ENCODE assay signal across 7 mouse cellular contexts in genomic region chr4:88641077-88641831, GRCm38 (mm10). TPM values are rescaled to one million over a fixed set of nuclear protein-coding genes. Genes with fewer than 3 reads are reported as not detected.
DNase-seq lines count a peak whose midpoint lies in the region; ATAC-seq lines count a peak whose summit lies in the region.

No protein-coding gene starts in this region.

- 17% methylated on average over 11 of the region's 11 CpGs for WGBS in embryonic facial prominence, embryonic 12.5 days
- 23% methylated on average over 11 of the region's 11 CpGs for WGBS in limb, embryonic 11.5 days
- WGBS in midbrain, embryonic 14.5 days: 16% methylated on average over 11 of the region's 11 CpGs

- H3K9ac ChIP-seq in embryonic facial prominence, embryonic 12.5 days: no peak overlapping the region
- H3K9ac ChIP-seq in limb, embryonic 11.5 days (ENCODE audit: low read length): no peak overlapping the region
- no peak overlapping the region for H3K9ac ChIP-seq in midbrain, embryonic 14.5 days (replicated peaks; ENCODE audit: low read length)

- no peaks in the 10 kb centered on the region for H3K36me3 ChIP-seq in embryonic facial prominence, embryonic 12.5 days
- no peaks in the 10 kb centered on the region for H3K36me3 ChIP-seq in limb, embryonic 11.5 days (ENCODE audit: control insufficient read depth, insufficient read depth, low read length)
- H3K36me3 ChIP-seq in midbrain, embryonic 14.5 days (ENCODE audit: control insufficient read depth, insufficient read depth, low read length): no peaks in the 10 kb centered on the region

- peak overlapping the region; percentile 38 for H3K4me2 ChIP-seq in embryonic facial prominence, embryonic 12.5 days (replicated peaks)
- no peak overlapping the region for H3K4me2 ChIP-seq in limb, embryonic 11.5 days (ENCODE audit: low read depth, severe bottlenecking)
- H3K4me2 ChIP-seq in midbrain, embryonic 14.5 days (ENCODE audit: low read length): peak overlapping the region; percentile 23

- H3K4me1 ChIP-seq in embryonic facial prominence, embryonic 12.5 days: no peaks in the 10 kb centered on the region
- H3K4me1 ChIP-seq in limb, embryonic 11.5 days (ENCODE audit: control insufficient read depth, insufficient read depth, low read length): no peaks in the 10 kb centered on the region
- no peaks in the 10 kb centered on the region for H3K4me1 ChIP-seq in midbrain, embryonic 14.5 days (ENCODE audit: control insufficient read depth, insufficient read depth, low read length)

- ATAC-seq in embryonic facial prominence, embryonic 12.5 days (ENCODE audit: insufficient number of reproducible peaks, insufficient read depth, low FRiP score, low TSS enrichment): peak; percentile 89
- peak; percentile 93 for ATAC-seq in limb, embryonic 11.5 days (ENCODE audit: insufficient number of reproducible peaks, low FRiP score, low TSS enrichment, low read depth)
- peak; percentile 90 for ATAC-seq in midbrain, embryonic 14.5 days (ENCODE audit: low FRiP score, low TSS enrichment)

- H3K27ac ChIP-seq in embryonic facial prominence, embryonic 12.5 days: no peak overlapping the region
- H3K27ac ChIP-seq in limb, embryonic 11.5 days (replicated peaks; ENCODE audit: low read depth, low read length): no peak overlapping the region
- no peak overlapping the region for H3K27ac ChIP-seq in midbrain, embryonic 14.5 days (replicated peaks; ENCODE audit: low read depth, low read length)

- no peaks in the 10 kb centered on the region for H3K9me3 ChIP-seq in embryonic facial prominence, embryonic 12.5 days
- no peaks in the 10 kb centered on the region for H3K9me3 ChIP-seq in limb, embryonic 11.5 days (ENCODE audit: control insufficient read depth, low read length)
- no peaks in the 10 kb centered on the region for H3K9me3 ChIP-seq in midbrain, embryonic 14.5 days (ENCODE audit: control insufficient read depth, low read length)

- peak overlapping the region; percentile 24; the same call in 1 of the 2 replicates for H3K4me3 ChIP-seq in embryonic facial prominence, embryonic 12.5 days
- H3K4me3 ChIP-seq in limb, embryonic 11.5 days (ENCODE audit: low read depth, low read length): no peak overlapping the region; the same call in 1 of the 2 replicates
- no peak overlapping the region for H3K4me3 ChIP-seq in midbrain, embryonic 14.5 days (replicated peaks; ENCODE audit: low read depth, low read length)

- DNase-seq in adrenal gland, postnatal 25 days: peak; percentile 91
- peak; percentile 98 for DNase-seq in heart, adult 11 months
- peak; percentile 94 for DNase-seq in kidney, adult 18-20 months
- peak; percentile 99 for DNase-seq in limb, embryonic 11.5 days (ENCODE audit: low spot score)
- peak; percentile 96 for DNase-seq in midbrain, embryonic 14.5 days
- DNase-seq in spleen, adult 18-20 months: peak; percentile 66 to 93

- no peaks in the 10 kb centered on the region for H3K27me3 ChIP-seq in embryonic facial prominence, embryonic 12.5 days
- no peaks in the 10 kb centered on the region for H3K27me3 ChIP-seq in limb, embryonic 11.5 days (ENCODE audit: control insufficient read depth, insufficient read depth, low read length)
- no peaks in the 10 kb centered on the region for H3K27me3 ChIP-seq in midbrain, embryonic 14.5 days (ENCODE audit: control insufficient read depth, insufficient read depth, low read length)

RNA-seq across cellular contexts. Expression of gene Ifna13, which starts 3.0 kb away (rescaled TPM):
- not detected in 2 replicates for total RNA-seq in adrenal gland, postnatal 25 days (2021)
- not detected in 2 replicates for polyA plus RNA-seq in embryonic facial prominence, embryonic 12.5 days (2016; fragmentation: Nextera tagmentation; extraction: Ambion mirVana)
- not detected in 2 replicates for polyA plus RNA-seq in limb, embryonic 11.5 days (2014; fragmentation: Nextera tagmentation; extraction: Ambion mirVana)
- not detected in 2 replicates for polyA plus RNA-seq in midbrain, embryonic 14.5 days (2014; fragmentation: Nextera tagmentation; extraction: Ambion mirVana)

RNA-seq across cellular contexts. Expression of gene C87499, which starts 7.0 kb away (rescaled TPM):
- not detected in 2 replicates for total RNA-seq in adrenal gland, postnatal 25 days (2021)
- not detected in 2 replicates for polyA plus RNA-seq in embryonic facial prominence, embryonic 12.5 days (2016; fragmentation: Nextera tagmentation; extraction: Ambion mirVana)
- not detected in 2 replicates for polyA plus RNA-seq in limb, embryonic 11.5 days (2014; fragmentation: Nextera tagmentation; extraction: Ambion mirVana)
- polyA plus RNA-seq in midbrain, embryonic 14.5 days (2014; fragmentation: Nextera tagmentation; extraction: Ambion mirVana): not detected in 2 replicates

RNA-seq across cellular contexts. Expression of gene Ifna16, which starts 35.5 kb away (rescaled TPM):
- not detected in 2 replicates for total RNA-seq in adrenal gland, postnatal 25 days (2021)
- polyA plus RNA-seq in embryonic facial prominence, embryonic 12.5 days (2016; fragmentation: Nextera tagmentation; extraction: Ambion mirVana): not detected in 2 replicates
- not detected in 2 replicates for polyA plus RNA-seq in limb, embryonic 11.5 days (2014; fragmentation: Nextera tagmentation; extraction: Ambion mirVana)
- not detected in 2 replicates for polyA plus RNA-seq in midbrain, embryonic 14.5 days (2014; fragmentation: Nextera tagmentation; extraction: Ambion mirVana)

RNA-seq across cellular contexts. Expression of gene Ifna12, which starts 38.1 kb away (rescaled TPM):
- total RNA-seq in adrenal gland, postnatal 25 days (2021): not detected in 2 replicates
- polyA plus RNA-seq in embryonic facial prominence, embryonic 12.5 days (2016; fragmentation: Nextera tagmentation; extraction: Ambion mirVana): not detected in 2 replicates
- not detected in 2 replicates for polyA plus RNA-seq in limb, embryonic 11.5 days (2014; fragmentation: Nextera tagmentation; extraction: Ambion mirVana)
- not detected in 2 replicates for polyA plus RNA-seq in midbrain, embryonic 14.5 days (2014; fragmentation: Nextera tagmentation; extraction: Ambion mirVana)

RNA-seq across cellular contexts. Expression of gene Ifna2, which starts 42.5 kb away (rescaled TPM):
- not detected in 2 replicates for total RNA-seq in adrenal gland, postnatal 25 days (2021)
- polyA plus RNA-seq in embryonic facial prominence, embryonic 12.5 days (2016; fragmentation: Nextera tagmentation; extraction: Ambion mirVana): not detected in 2 replicates
- polyA plus RNA-seq in limb, embryonic 11.5 days (2014; fragmentation: Nextera tagmentation; extraction: Ambion mirVana): not detected in 2 replicates
- polyA plus RNA-seq in midbrain, embryonic 14.5 days (2014; fragmentation: Nextera tagmentation; extraction: Ambion mirVana): not detected in 2 replicates
